Mouse (Mus musculus) megakaryocyte-erythroid progenitor cell, adult 5-6 weeks (primary cell): ENCODE results near the gene Fcgr1. TPM values are rescaled to one million over a fixed set of nuclear protein-coding genes. Genes with fewer than 3 reads are reported as not detected.

Source experiments
- ATAC-seq: replicated peaks from 2 replicates; pipeline ENCODE4 v1.8.0; 2016; ENCODE audit warnings: mild to moderate bottlenecking, inconsistent platforms; ENCODE audit not compliant: severe bottlenecking, poor library complexity, low FRiP score, low TSS enrichment
- total RNA-seq, 2 experiments: library from RNA; stranded (forward) in 1 of 2; stranded (reverse) in 1 of 2; fragments of 200-1000, 215-1000 nt in 1 of 2; fragments of >200 nt in 1 of 2; fragmentation: Nextera tagmentation in 1 of 2; gene quantifications; 2 replicates each; pipeline ENCODE4 v1.2.3; 2014 to 2017

The Fcgr1 gene
- total RNA-seq, 2 experiments from 2014 or later = not detected

- ATAC-seq = no peak
Observed at GRCm38 (mm10) chr3:96255926-96256593, 37.7 kb downstream of the Fcgr1 start.

- ATAC-seq = peak; percentile 98
Observed at GRCm38 (mm10) chr3:96254683-96255355, 39.0 kb downstream of the Fcgr1 start.

- no peak for ATAC-seq
Observed at GRCm38 (mm10) chr3:96251787-96252186, 42.0 kb downstream of the Fcgr1 start.

- ATAC-seq = no peak
Observed at GRCm38 (mm10) chr3:96250890-96251289, 42.9 kb downstream of the Fcgr1 start.

- no peak for ATAC-seq
Observed at GRCm38 (mm10) chr3:96249034-96249345, 44.8 kb downstream of the Fcgr1 start.

- no peak for ATAC-seq
Observed at GRCm38 (mm10) chr3:96248141-96249033, 45.4 kb downstream of the Fcgr1 start.

- no peak for ATAC-seq
Observed at GRCm38 (mm10) chr3:96247356-96248140, 46.2 kb downstream of the Fcgr1 start.

- ATAC-seq = peak; percentile 75
Observed at GRCm38 (mm10) chr3:96246427-96246856, 47.3 kb downstream of the Fcgr1 start, which contains the start of gene Hist2h3c1. TSS of gene Hist2h3c1 (plus strand) at chr3:96246685.

GRCm38 (mm10) chr3:96246018-96246417 lies 47.8 kb downstream of the Fcgr1 start:
- ATAC-seq = peak; percentile 72

- peak; percentile 71 for ATAC-seq
Observed at GRCm38 (mm10) chr3:96245003-96245886, 48.5 kb downstream of the Fcgr1 start, which contains the start of gene Hist2h2aa1. TSS of gene Hist2h2aa1 (plus strand) at chr3:96245497.

GRCm38 (mm10) chr3:96243921-96244572 lies 49.7 kb downstream of the Fcgr1 start:
- ATAC-seq = no peak

GRCm38 (mm10) chr3:96240799-96241197 lies 53.0 kb downstream of the Fcgr1 start:
- no peak for ATAC-seq

GRCm38 (mm10) chr3:96239949-96240798 lies 53.6 kb downstream of the Fcgr1 start, which contains the start of gene Hist2h2aa2:
TSS of gene Hist2h2aa2 (minus strand) at chr3:96240276.
- peak; percentile 62 for ATAC-seq

- peak; percentile 75 for ATAC-seq
Observed at GRCm38 (mm10) chr3:96238954-96239793, 54.6 kb downstream of the Fcgr1 start, which contains the start of gene Hist2h3c2. TSS of gene Hist2h3c2 (minus strand) at chr3:96239127.

GRCm38 (mm10) chr3:96237904-96238511 lies 55.8 kb downstream of the Fcgr1 start:
- ATAC-seq = peak; percentile 11
